Mouse (Mus musculus) testis, adult 2 months (tissue): ENCODE data around the gene Prdm5.

Experiments
- CTCF ChIP-seq: fragments of 200-500 bp; IDR thresholded peaks from 2 replicates; pipeline ENCODE4 v1.5.1; 2012; ENCODE audit warnings: low read depth, mild to moderate bottlenecking, inconsistent platforms, low read length, moderate library complexity; ENCODE audit not compliant: control insufficient read depth, insufficient read depth, insufficient replicate concordance
- POLR2A ChIP-seq: fragments of 200-500 bp; IDR thresholded peaks from 2 replicates; pipeline ENCODE4 v1.6.1; 2012; ENCODE audit warnings: low read depth, mild to moderate bottlenecking, inconsistent platforms, low read length, moderate library complexity; ENCODE audit not compliant: control insufficient read depth

DNA sequence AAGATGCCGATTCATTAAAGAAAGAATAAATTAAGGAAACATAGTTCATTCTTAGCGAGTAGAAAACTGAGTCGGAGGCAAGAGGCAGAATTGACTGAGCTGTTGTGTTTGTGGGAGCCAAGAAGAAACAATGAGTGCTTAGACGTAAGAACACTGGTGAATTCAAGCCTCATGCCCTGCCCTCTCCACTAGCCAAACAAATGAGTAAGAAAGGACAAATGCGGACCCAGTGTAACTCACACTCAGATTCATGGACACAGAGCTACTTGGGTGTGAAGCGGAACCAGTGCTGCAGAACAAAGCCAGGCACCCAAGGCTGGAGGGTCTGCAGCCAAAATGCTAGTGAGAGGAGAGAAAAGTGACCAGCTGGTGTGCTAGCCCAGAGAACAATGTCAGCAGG lies 171.7 kb downstream of the Prdm5 start:
- TF ChIP-seq CTCF (no peak), POLR2A (no peak)
